Mouse (Mus musculus) T-helper 1 cell (primary cell): ENCODE results near the gene Ddx55.
"Not testable (repeated sequence)": the region's sequence is repeated elsewhere in the genome, so short reads cannot be mapped to it uniquely, and the experiment has no call there.

ENCODE experiments used
- in situ Hi-C: fragments of 300-600 bp; cut with MboI, MseI; formaldehyde crosslinking; loops from one replicate; pipeline ENCODE4 v1.15.1; 2025; ENCODE audit warnings: high pct_unique_total_duplicates

Gene Ddx55

DNA sequence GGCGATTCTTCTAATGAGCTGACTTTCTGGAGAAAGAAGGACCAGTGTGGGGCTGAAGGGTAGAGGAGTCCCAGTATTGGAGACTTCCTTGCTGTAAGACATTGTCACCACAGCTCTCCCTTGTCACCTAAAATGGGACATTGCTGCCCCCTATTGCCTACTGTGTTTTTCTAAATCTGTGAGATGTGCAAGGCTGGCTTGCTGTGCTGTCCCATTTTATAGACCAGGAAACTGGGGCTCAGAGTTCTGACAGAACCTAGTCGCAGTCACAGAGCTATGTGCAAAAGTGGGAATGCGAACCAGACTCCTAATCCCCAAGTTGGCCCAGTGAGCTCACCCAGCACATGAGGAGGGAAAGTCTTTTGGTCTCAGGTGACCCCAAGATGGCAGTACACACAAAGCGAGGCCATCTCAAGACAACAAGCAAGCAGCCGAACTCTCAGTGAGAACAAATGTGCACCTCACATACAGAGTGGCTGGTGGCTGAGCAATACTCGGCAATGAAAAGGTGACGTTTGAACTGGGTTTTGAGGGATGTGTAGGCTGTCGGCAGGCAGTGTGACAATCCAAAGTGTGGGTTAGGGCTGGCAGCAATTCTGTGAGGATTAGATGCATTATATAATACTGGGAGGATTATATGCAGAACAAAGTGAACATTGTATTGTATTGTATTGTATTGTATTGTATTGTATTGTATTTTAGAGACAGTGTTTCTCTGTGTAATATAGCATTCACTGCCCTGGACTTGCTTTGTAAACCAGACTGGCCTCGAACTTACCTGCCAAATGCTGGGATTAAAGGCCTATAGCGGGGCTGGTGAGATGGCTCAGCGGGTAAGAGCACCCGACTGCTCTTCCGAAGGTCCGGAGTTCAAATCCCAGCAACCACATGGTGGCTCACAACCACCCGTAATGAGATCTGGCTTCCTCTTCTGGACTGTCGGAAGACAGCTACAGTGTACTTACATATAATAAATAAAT lies 13.6 kb upstream of the Ddx55 start:
- in situ Hi-C loops = loop anchor here (10.0 kb wide), 1 partner anchor 54 kb away; the partner anchor contains the start of gene Snrnp35

DNA sequence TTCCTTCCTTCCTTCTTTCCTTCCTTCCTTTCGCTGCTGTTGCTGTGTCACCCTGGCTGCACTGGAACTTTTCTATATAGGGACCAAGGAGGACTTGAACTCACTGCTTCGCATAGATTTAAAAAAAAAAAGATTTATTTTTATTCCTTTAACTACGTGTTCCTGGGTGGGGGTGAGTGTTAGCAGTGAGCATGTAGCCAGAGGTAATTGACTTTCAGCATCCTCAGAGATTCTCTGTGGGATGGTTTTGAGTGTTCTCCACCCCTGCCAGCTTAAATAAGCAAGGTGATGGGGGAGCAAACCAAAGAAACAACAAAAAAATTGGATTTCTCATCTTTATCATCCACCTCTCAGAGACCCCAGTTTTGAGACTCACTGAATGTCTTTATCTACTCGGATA lies 12.8 kb upstream of the Ddx55 start:
- in situ Hi-C loops = loop anchor here (10.0 kb wide), 1 partner anchor 55 kb away; the partner anchor contains the start of gene Snrnp35

DNA sequence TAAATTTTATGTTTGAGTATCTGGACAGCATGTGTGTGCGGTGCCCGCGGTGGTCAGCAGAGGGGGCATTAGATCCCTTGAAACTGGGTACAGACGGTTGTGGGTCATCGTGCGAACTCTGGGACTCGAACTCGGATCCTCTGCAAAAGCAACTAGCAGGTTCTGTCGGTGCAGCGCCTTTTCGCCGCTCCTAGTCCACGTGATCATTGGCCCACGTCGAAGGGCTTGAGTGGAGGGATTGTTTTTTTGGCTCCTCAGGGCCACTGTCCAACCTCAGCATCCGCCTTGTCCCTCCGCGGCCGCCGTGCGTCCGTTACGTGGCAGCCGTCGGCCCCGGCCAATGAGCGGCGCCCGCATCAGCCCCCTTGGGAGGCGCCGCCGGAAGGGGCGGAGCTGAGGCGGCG lies 12.3 kb upstream of the Ddx55 start, which contains the start of gene Tmed2:
TSS of gene Tmed2 (plus strand) at position 313 of the 404 bp plus-strand sequence.
- in situ Hi-C loops = no loop called here

DNA sequence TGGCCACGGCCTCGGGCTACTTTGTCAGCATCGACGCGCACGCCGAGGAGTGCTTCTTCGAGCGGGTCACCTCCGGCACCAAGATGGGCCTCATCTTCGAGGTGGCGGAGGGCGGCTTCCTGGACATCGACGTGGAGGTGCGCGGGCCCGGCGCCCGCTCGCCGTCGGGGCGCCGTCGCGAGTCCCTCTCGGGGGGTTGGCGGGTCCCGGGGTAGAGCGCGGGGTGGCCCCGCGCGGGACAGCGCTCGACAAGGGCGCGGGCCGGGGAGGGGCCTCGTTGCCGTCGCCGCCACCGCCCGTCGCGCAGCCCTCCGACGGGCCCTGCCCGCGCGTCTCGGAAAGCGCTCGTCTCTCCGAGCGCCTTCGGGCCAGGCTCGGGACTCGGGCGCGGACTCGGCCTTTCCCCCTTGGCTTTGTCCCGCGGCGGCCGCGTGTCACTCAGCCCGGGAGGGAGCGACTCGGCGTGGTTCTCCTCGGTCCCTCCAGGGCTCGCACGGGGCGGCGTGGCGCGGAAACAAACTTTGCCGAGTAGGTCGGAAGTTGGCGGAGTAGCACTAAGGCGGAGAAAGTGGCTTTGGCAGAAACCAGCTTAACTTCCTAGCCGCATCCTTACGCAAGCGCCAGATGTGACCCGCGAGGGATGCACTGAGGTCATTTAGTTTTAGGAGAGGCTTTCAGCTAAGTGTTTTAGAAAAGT lies 11.6 kb upstream of the Ddx55 start:
- in situ Hi-C loops = no loop called here

DNA sequence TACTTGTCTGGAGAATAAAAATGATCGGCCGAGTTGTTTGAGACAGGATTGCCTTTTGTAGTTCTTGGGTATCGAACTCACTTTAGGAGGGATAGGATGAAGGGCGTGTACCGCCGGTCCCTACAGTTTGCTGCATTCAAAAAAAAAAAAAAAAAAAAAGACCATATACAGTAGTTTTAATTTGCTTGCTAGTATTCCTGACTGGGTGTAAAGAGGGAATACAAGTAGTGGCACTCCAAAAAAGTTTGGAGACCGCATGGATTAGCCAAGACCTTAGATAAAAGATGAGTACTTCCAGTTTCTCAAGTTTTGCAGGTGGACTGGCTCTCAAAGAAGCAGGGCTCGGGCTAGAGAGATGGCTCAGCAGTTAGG lies 11.1 kb upstream of the Ddx55 start:
- in situ Hi-C loops = no loop called here

DNA sequence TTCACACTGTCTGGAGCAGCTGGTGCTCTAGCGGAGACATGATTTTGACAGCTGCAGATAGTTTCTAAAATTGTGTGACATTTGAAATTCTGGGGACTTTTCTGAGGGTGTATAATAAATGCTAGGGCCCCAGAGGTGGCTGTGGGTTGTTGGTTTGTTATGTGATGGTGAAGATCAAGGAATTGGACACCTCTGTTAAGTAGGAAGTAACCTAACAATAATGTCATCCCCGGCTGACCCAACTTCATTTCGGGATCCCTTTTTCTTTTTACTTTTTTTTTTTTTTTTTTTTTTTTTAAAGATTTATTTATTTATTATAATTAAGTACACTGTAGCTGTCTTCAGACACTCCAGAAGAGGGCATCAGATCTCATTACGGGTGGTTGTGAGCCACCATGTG lies 1.9 kb upstream of the Ddx55 start:
- in situ Hi-C loops = not testable (repeated sequence)

DNA sequence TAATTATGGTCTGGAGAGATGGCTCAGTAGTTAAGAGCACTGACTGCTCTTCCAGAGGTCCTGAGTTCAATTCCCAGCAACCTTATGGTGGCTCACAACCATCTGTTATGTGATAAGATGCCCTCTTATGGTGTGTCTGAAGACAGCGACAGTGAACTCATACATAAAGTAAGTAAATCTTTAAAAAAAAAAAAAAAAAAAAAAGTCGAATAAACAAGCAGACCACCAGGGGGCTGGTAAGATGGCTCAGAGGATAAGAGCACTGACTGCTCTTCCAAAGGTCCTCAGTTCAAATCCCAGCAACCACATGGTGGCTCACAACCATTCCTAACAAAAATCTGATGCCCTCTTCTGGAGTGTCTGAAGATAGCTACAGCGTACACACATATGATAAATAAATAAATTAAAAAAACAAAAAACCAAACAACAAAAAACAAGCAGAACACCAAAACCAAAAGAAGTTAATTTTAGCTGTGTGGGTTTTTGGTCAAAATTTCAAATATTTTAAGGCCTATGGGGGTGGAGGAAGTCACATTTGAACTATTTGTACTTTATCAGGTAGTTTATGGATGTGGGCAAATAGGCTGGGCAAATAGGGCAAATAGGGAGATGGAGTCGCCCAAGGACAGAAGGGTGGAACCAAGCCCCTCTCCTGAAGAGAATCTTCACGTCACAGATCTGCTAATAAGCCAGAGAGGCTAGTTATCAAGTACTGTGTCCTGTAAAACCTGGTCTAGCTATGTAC lies 1.1 kb upstream of the Ddx55 start:
- in situ Hi-C loops = not testable (repeated sequence)

DNA sequence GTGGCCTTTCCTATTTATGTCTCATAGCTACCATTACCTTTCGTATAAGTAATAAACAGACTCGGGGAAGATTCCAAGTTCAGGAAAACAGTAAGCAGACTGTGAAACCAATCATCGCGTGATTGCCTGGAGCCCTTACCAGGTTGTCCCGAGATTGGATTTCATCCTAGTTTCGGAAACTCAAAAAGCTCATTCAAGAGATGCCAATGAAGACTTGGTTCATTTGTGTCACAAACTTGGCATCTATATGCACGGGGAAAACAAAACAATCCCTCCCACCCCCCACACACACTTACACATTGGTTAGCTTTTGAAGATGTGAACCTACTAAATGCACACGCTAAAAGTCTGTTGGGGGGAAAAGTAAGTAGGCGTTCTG lies 581 bp upstream of the Ddx55 start:
- in situ Hi-C loops = no loop called here

DNA sequence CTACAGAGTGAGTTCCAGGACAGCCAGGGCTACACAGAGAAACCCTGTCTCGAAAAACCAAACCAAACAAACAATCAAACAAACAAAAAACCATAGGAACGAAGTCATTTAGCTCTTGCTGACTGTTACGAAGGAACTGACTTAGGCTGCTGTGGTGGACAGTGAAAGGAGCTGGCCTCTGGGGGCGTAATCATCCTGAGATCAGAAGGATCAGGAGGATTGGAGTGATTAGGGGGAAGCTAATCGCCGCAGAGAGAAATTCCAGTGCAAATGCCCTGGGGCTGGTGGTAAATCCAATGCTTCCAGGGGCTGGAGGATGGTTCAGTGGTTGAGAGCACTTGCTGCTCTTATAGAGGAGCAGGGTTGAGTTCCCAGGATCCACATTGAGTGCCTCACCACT lies 943 bp downstream of the Ddx55 start:
- in situ Hi-C loops = no loop called here

DNA sequence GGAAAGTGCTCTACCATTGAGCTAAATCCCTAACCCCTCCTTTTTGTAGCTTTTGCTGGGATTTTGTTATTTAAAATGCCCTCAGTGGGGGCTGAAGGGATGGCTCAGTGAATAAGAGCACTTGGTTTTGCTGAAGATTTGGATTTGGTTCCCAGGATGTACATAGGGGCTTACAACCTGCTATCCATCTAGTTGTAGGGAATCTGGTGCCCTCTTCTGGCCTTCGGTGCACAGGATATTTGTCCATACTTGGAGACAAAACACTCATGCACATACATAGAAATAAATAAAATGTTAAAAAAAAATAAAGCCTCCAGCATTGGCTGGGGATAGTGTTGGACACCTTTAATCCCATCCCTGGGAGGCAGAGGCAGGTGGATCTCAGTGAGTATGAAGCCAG lies 2.5 kb downstream of the Ddx55 start:
- in situ Hi-C loops = no loop called here

DNA sequence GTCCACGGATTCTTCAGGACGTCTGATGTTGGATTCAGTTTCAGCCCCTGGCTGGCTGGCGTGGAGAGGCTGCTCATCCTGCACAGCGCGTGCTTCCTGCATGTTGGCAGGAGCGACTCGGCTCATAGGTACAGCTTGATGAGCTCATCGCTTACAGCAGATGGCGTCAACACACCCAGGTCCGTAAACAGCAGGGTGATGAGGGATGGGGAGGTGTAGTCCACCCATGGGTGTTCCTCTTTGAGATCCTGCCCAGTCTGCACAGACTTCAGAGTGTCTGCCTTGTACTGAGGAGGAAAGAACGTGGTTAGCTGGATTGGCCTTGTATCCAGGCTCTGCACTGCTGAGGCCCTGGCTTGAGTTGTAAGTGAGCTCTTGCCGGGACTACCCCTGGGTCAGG lies 18.4 kb downstream of the Ddx55 start:
- in situ Hi-C loops = no loop called here

DNA sequence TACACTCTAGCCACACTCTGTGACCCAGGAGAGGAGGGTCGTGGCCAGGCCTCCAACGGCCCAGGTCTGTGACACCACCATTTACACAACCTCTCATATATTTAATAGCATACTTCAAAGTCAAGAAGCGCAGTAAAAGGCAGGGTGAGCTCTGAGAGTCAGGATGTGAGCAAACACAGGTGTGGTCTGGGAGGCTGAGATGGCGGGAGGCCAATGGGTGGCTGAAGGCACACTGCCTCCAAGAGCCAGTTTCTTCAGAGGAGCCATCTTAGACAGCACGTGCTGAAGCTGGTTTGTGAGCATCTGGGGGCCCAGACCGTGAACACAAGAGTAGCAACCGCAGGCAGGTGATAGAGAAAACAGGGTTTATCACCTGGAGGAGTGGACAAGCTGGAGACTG lies 22.8 kb downstream of the Ddx55 start:
- in situ Hi-C loops = no loop called here

DNA sequence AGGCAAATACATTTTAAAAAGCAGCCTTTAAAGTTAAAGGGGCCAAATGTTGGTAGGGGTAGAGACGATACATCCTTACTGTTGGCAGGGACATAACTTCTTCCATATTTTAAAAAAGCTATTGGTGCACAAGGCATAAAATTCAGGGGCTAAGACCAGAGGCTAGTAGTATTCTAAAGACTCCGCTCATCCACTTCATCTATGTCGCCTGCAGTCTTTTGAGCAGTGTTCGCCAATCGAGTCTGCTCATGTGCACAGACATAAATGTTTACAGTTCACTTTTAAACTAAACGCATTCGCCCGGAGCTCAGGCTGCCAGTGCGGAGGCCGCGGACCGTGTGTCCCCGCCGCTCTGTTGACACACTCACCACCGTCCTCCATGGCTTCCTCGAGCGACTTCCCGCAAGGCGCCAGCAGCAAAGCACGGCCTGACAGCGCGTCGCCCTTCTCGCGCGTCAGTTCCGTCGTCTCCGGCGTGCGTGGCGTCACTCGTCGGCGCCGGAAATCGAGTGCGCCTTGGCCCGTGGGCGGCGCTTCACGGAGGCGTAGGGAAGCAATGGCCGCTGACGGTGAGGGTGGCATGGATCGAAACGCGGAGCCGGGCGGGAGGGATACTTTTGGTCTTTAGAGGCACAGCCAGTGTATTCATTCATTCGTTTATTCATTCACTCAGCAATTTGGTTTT lies 26.1 kb downstream of the Ddx55 start, which contains the start of the genes Eif2b1 and Gtf2h3:
TSS of gene Eif2b1 (minus strand) at position 499 of the 685 bp plus-strand sequence.
TSS of gene Gtf2h3 (plus strand) at position 508 of the 685 bp plus-strand sequence.
- in situ Hi-C loops = no loop called here

DNA sequence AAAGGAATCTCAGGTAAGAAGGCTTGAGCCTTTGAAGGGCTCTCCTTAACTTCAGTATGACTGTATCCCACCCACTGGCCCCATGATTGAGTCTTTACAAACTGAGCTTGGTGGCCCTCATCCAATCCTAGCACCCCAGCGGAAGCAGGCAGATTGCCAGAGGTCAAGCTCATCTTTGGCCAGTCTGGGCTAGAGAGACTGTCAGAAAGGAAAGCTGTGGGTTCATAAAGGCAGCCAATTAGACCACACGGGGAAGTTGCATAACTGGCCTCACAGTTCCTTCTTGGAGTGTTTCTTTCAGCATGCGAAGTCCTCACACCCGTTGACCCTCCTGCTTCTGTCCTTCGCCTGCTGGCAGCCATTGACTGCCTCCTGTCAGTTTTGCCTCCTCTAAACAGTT lies 29.9 kb downstream of the Ddx55 start:
- in situ Hi-C loops = no loop called here

DNA sequence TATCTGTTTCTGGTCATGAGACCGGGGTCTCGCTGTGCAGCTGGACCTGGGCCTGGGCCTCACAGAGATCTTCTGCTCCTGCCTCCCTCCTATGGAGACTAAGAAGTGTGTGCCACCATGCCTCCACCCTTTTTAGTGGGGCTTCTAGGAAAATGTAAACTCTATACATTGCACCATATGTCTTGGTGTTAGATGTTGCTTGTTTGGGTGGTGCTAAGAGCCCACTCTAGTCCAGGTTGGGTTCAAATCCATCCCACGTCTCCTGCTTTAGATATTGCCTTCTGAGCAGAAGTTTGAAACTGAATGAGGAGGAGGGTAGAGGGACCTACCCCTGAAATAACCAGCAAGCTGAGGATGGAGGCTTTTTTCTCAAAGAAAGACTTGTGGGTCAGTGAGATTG lies 40.1 kb downstream of the Ddx55 start:
- in situ Hi-C loops = no loop called here

DNA sequence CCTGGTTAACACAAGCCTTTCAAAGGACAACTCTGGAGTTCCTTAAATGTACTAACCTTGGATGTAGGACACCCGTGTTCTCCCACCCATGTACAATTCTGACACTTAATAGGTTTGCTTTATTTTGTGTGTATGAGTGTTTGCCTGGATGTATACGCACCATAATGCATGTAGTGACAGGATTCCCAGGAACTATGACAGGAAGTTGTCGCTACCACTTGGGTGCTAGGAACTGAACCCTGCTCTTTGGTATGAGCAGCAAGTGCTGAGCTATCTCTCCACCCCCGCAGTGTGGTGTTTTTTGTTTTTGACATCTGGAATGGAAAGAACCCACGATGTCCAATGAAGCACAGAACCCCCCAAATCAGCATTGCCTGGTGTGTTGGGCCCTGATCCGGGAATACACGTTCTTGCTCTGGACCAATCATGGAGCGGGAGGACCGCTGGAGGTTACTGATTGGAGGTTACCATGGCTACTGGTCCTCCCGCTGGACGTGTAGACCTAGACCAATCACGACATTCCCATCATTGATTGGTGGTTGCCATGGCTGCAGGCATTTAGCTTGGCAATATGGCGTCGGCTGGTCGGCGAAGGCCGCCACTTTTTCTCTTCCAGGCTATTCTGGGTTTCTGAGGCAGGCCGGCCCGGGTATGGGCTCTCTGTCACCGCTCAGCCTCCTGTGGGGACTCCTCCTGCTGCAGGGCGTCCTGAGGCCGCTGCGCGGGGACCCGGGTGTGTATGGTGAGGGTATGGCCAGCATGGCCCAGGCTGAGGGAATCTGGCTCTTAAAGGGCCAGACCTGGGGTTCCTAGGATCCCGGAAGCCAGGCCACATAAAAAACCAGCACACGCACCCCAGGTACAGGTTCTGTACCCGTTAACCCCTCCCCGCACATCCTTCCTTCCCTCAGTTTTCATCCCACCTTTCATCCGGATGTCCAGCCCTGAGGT lies 45.8 kb downstream of the Ddx55 start:
- in situ Hi-C loops = no loop called here

DNA sequence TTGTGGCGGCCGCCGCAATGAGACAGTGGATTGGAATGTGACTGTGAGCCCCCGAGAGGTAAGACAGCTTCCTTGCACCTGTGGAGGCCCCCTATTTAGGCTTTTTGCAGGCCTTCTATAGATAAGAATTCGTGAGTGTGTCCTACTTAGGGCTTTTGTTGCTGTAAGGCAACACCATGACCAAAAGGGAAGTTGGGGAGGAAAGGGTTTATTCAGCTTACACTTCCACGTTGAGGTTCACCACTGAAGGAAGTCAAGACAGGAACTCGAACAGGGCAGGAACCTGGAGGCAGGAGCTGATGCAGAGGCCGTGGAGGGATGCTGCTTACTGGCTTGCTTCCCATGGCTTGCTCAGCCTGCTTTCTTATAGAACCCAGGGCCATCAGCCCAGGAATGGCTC lies 47.1 kb downstream of the Ddx55 start:
- in situ Hi-C loops = loop anchor here (5.0 kb wide), 1 partner anchor 128 kb away; the partner anchor contains the start of gene Dnah10

DNA sequence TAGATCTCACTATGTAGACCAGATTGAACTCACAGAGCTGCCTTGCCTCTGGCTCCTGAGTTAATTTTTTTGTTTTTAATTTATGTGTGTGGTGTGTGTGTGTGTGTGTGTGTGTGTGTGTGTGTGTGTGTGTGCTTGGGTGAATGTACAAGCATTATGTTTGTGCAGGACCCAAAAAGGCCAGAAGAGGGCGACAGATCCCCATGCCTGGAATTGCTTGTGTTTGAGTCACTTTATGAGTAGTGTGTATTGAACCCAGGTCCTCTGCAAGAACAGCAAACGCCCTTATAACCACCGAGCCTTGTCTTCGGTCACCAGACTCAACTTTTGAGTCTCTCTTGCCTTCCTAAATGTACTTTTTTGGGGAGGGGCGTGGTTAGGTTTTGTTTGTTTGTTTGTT lies 49.7 kb downstream of the Ddx55 start:
- in situ Hi-C loops = loop anchor here (5.0 kb wide), 1 partner anchor 125 kb away; the partner anchor contains the start of gene Dnah10

DNA sequence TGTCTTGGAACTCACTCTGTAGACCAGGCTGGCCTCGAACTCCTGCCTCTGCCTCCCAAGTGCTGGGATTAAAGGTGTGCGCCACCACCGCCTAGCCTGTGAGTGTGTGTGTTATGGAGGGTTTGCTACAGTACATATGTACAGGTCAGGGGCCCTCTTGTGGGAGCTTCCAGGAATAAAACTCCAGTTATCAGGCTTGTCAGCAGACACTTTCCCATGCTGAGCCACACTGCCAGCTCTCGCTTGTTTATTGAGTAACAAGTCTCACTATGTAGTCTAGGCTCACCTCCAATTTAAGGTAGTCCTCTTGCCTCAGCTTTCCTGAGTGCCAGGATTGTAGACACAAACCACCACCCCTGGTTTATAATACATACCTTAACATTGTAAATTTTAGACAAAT lies 51.6 kb downstream of the Ddx55 start:
- in situ Hi-C loops = loop anchor here (5.0 kb wide), 1 partner anchor 123 kb away; the partner anchor contains the start of gene Dnah10
